Mouse (Mus musculus): Measurements from ENCODE around the gene Rap1gap.

Gene Rap1gap

DNA sequence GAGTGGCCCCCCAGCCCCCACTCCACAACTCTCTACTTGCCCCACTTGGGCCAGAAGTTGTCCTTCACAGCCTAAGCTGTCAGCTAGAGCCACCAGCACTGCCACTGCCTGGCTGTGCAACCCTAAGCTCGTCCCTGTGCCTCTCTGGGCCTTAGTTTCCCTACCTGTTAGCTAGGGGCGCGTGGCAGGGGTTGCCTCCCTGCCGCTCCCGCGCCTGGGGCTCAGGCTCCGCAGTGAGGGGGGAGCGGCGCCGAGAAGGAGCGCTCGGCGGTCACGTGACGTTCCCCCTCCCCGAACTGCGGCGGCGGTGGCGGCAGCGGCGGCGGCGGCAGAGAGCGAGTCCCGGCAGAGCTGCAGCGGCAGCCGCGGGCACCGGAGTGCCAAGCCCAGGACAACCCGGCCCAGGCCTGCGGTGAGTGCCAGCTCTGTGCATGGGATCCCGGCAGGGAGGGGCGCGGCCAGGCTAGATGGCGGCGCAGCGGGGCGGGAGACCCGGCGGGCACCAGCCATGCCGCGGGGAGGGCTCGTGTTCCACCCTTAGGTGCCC is at the start of gene Rap1gap:
Rap1gap (plus strand) TSS at position 294 of the 547 bp plus-strand sequence.
- peak; percentile 22 for DNase-seq (ENCODE audit: low read depth)

DNA sequence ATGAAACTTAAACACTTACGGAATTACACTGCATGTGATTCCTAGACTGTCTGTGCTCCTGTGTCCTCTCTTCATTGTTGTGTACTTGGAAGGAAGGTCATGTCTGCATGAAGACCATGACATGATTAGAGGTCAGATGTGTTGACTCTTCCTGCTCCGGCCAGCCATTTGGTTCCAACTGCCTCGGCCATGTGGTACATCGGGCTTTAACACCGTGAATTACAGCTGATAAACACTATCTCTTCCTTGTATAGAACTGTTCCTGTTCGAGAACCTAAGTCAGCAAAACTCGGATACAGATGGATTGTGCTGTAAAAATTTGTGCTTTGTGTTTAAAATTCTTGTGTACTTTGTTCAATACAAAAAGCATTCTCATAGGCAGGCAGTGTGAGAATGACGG is 41.7 kb upstream of the Rap1gap start:
- no peak for DNase-seq (ENCODE audit: low read depth)

DNA sequence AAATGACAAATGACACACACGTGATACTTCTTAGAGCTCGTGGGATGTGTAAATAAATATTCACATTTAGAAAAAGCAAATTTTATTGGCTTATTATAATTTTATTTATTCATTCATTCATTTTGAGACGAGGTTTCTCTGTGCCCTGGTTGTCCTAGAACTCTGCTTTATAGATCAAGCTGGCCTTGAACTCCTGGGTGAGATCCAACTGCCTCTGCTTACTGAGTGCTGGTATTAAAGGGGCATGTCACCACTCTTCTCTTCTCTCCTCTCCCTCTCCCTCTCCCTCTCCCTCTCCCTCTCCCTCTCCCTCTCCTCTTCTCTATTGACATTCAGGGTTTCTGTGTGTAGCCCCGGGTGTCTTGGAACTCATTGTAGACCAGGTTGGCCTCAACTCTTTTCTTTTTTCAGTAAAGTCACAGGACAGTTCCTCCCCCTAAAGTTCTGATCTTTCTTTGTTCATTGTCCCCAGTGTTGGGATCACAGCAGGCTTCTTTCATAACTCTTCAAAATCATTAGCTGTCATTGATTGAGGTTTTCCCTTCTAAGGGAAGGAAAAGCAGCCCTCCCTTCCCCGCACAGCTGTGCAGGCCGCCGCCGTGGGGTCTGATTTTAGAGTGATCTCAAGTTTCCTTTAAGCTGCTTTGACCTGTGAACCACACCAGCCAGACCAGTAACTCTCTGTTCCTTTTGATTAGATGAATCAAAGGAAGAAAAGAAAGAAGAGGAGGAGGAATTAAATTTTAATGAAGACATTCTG is 36.9 kb upstream of the Rap1gap start:
- DNase-seq (ENCODE audit: low read depth), result no peak

DNA sequence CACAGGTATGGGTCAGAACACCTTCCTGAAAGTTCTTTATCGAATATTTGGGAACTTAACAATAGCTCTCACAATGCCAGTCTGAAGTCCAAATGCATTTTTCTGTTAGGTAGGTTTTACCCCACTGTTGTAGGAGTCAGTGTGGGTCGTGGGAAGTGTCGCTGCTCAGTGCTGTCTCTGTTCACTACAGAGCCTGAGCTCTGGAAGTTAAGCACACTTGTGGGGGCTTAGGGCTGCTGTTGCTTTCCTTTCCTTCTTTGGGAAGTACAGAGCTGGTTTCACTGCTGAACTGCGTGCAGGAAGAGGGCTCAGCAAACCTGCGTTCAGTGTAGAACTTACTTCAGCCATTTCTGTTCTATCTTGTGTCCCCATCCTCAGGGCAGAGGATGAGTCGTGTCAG is 36.1 kb upstream of the Rap1gap start:
- DNase-seq (ENCODE audit: low read depth), result no peak

DNA sequence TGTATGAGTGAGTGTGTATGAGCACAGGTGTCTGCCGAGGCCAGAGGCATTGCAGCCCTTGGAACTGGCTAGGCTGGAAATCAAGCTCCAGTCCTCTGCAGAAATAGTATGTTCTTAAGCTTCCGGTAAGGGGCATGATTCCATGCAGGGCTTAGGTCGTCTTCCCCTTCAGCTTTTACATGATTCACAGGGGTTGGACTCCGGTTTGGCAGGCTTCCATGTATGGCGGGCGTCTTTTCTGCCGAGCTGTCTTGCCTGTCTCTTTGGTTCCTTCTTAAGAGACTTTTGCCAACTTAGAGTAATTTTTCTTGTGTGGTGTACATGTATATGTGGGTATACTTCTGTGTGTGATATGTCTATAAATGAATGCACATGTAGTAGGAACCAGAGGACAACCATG is 35.2 kb upstream of the Rap1gap start:
- DNase-seq (ENCODE audit: low read depth), result no peak

DNA sequence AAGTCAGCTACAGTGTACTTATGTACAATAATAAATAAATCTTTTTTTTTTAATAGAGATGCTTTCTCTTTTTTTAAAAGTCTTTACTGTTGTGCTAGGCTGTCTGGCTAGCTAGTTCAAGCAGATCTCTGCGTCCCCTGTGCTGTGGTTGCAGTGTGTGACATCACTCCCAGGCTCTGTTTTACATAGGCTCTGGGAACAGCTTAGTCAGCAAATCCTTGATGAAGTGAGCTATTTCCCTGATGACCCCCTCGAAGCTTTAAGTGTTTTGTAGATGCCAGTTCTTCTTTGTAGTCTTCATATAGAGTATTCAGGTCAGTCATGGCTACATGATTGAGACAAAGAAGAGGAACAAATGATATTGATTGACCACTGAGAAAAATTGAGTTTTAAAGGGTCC is 34.4 kb upstream of the Rap1gap start:
- no peak for DNase-seq (ENCODE audit: low read depth)

DNA sequence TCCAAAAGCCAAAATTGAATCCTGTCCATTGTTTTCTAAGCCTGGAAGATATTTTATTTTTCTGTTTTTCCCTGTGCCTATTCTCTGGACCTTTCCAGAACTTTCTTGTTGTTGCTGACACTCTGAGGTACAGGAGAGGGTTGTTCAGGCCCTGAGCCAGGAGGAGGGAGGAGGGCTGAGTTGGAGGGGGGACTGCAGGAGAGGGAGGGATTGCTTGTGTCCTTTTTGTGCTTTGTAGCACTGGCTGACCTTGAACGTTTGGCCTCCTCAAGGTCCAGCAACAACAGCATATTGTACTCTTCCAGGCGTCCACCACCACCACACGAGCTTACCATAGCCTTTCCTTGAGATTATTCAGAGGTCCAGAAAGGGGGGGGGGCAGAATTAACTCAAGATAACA is 32.9 kb upstream of the Rap1gap start:
- no peak for DNase-seq (ENCODE audit: low read depth)

DNA sequence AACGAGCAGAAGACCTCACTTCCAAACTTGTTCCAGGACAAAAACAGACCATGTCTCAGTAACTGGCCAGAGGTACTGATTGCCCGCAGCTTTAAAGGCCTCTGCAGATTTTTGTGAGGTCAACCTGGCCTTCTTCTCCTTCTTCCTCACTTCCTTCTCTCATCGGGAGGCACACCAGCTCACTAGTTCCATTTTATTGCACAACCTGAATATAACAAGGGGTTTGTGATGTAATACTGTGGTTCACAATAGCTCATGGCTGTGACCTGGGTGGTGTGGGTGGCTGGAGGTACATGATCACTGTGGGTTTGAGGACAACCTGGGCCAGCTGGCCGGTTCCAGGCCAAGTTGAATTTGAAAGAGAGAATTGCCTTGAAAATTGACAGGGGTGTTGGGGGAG is 31.1 kb upstream of the Rap1gap start:
- DNase-seq (ENCODE audit: low read depth), result no peak

DNA sequence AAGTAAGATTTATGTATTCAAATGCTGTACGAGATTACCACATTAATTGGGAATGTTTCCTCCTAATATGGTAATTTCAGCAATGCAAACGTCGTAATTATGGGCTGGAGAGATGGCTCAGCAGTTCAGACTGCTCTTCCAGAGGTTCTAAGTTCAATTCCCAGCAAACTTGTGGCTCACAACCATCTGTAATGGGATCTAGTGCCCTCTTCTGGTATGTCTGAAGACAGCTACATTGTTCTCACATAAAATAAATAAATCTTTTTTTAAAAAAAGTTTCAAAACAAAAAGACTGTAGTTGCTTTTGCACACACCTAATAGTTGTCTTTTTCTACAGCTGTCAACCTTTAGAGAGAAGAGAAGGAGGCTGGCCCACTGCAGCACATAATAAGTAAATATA is 27.9 kb upstream of the Rap1gap start:
- DNase-seq (ENCODE audit: low read depth), result no peak

DNA sequence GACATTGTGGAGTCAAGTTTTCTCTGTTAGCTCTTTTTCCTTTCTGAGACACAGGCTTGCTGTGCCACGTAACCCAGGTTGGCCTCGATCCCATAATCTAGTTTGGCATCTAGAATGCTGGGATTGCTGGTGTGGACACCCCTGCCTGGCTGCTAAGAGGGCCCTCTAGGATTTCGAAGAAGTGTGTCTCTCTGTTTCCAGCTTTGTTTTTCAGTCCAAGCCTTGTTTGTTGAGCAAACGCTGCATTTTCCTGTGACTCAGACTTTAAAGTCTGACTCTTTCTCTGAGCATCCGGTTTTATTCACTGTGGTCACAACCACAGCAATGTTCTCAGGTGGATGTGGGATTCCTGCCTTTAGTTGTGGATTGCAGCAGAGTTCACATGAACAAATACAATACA is 23.0 kb upstream of the Rap1gap start:
- peak; percentile 40 for DNase-seq (ENCODE audit: low read depth)

DNA sequence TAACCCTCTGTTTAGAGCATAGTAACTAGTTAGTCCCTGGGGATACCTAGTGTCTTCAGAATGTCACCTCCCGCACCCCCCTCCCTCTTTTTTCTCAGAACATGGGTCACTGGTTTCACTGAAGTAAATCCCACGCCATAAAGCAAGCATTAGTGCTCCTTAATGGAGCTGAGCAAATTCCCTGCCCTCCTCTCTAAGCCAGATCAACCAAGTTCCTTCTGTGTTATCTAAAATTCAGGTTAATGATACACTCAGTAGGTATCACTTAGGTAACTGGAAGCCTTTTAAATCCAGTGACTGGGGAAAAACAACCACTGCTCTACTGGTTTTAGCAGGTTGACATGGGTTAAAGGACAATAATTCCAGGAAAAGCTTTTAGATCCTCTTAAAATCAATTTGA is 22.4 kb upstream of the Rap1gap start:
- no peak for DNase-seq (ENCODE audit: low read depth)

DNA sequence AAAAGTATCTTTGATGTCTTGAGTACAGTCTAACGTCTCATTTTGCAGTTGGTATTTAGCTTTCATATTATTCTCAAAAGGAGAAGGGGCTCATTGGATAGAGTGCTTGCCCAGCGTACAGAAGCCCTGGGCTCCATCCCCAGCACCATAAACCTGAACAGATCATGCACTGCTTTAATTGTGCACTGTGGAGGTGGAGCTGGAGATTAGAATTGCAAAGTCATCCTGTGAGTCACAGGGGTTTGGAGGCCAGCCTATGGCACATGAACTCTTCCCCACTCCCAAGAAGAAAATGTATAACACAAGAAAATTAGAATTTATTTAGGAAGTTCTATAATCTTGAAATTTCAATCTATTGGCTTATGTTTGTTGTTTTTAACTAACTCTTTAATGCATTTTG is 21.1 kb upstream of the Rap1gap start:
- DNase-seq (ENCODE audit: low read depth), result no peak

DNA sequence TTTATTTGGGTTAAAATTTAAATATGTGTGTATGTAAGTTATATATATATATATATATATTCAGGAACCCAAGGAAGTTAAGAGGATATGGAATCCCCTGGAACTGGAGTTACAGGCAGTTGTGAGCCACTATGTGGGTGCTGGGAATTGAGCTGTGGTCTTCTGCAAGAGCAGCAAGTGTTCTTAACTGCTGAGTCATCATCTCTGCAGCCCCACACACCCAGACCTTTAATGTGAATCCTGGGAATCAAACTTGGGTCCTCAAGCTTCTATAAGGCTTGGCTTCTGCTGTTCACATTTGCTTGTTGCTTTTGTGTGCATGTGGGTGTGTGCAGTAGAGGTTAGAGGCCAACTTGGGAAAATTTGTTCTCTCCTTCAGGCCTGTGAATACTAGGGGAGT is 18.3 kb upstream of the Rap1gap start:
- DNase-seq (ENCODE audit: low read depth), result no peak

DNA sequence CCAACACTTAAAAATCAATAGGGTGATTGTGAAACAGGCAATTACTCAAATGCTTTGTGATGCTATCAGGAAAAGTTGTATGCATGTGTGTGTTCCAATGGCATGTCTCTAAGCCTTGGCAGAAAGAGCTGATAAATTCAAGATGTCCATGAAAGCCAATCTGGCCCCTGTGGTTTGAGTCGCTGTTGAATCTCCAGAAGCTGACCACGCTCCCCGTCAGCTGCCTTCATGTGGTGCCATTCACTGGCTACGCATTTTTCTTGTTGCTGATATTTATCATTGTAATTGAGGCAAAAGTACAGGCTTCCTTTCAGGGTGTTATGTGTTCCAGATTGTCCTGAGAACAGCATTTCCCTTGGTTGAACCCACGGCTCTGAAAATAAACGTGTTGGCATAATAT is 16.9 kb upstream of the Rap1gap start:
- no peak for DNase-seq (ENCODE audit: low read depth)

DNA sequence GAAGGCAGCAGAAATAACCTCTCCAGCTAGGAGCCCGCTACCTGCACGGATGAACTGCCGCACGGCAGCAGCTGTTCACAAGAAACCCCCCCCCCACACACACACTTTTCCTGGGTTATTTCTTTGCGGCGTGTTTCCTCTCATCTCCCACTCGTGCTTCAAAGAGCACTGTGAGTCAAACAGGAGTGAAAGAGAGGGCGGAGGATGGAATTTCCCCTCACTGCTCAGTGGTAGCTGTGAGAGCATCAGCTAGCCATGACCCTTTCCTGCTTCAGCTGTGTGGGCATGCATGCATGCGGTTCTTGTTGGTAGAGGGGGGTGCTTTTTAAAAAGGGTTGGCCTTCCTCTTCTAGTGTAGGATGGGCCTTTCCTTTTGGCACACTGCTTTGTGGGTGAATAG is 16.3 kb upstream of the Rap1gap start:
- no peak for DNase-seq (ENCODE audit: low read depth)

DNA sequence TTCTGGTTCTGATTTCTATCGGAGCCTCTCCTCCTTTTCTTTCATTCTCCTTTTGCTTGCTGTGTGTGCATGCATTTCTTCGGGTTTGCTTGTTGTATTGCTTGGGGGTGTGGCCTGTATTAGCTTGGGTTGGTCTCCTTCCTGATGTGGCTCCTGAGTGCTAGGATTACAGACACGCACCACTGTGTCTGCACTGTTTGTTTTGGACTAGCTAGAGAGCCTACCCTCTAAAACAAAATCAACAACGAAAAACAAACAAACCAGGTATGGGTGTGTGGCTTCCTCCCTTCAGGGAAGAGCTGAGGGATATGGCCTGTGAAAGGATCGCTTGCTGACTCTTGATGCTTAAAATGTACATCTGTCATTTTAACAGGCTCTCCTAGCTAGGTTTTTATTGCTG is 13.6 kb upstream of the Rap1gap start:
- no peak for DNase-seq (ENCODE audit: low read depth)

DNA sequence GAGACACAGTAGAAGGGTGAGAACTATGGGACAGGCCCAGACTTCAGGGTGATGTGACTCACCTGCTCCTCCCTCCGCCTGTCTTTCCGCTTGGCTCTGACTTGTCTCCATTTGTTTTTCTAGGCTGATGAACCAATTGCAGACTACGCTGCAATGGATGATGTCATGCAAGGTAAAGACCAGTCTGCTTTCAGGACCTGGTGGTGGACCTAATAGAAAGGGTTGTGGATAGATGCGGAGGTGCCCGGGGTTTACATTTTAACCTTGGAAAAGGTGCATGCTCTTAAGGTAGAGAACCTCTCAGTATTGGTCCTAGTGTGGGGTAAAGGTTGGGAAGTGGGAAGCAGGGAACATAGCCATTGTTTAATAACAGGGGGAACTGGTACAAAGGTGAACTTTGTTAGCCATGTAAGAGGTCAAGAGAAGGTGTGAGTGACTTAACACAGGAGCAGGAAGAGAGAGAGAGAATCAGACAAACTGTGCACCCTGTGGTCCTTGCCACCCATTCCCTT is 11.6 kb upstream of the Rap1gap start:
- DNase-seq (ENCODE audit: low read depth), result no peak

DNA sequence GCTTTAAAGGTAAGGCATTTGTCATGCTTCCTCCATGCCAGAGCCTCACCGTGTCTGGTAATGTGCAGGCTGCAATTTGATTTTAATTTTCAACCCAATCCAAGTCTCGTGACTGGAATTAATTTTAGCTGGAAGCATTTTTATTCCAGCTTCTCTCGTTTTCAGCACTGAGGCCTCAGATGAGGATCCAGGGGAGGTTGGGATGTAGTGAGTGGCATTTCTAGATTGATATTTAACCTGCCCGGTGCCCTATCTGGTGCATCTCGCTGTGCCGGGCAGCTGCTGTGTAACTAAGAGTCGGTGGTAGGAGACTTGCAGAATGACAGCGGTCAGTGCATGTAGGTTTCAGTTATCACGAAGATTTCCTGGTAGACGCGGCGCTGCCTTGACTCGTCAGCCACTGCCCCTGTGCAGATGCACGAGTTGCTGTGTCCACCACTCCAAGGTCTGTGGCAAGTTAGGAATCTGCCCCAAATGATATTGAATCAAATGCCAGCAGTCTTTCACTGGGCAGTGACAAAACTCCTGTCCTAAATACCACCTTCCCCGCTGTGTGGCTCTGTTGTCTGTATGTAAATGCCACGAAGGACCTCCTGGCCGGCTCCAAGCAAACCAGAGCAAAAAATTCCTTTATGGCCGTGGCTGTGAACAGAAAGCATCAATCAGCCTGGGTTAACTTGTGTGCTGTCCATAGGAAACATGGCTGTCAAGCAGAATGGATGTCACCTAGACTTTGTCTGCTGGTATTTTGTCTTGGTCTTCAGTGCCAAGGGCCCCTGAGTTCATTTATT is 9.1 kb upstream of the Rap1gap start:
- no peak for DNase-seq (ENCODE audit: low read depth)

DNA sequence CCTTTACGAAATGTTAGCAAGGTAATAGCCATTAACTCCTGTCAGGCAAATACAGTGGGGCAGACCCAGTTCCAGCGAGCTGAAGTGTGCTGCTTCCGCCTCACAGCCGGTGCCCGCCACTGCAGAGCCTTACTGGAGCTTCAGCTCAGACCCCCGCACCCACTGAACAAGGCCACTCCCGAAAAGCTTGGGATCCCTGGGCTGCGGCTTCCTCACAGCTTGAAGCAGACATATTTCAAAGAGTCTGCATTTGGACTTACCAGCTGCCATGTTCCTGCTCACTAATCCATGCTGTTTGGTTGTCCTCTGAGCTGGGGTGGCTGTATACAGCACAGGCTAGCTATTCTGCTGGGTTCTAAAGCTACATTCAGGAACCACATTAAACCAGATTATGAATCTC is 6.9 kb upstream of the Rap1gap start:
- DNase-seq (ENCODE audit: low read depth), result no peak

DNA sequence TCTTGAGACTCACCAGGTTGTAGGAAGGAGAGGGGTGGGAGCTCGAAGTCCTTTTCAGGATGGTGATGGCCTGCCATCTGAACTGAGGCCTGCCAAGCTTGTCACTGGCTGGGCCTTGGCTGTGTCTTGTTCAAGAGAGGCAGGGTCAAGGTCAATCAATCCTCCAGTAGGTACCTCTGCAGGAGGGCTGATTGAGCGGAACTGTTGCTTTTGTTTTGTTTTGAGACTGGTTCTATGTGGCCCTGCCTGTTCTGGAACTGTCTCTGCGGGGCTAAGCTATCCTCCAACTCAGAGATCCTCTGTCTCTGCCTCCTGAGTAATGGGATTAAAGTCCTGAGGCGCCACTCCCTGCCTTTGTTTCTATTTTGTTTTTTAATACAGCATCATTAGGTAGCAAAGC is 5.0 kb upstream of the Rap1gap start:
- no peak for DNase-seq (ENCODE audit: low read depth)

DNA sequence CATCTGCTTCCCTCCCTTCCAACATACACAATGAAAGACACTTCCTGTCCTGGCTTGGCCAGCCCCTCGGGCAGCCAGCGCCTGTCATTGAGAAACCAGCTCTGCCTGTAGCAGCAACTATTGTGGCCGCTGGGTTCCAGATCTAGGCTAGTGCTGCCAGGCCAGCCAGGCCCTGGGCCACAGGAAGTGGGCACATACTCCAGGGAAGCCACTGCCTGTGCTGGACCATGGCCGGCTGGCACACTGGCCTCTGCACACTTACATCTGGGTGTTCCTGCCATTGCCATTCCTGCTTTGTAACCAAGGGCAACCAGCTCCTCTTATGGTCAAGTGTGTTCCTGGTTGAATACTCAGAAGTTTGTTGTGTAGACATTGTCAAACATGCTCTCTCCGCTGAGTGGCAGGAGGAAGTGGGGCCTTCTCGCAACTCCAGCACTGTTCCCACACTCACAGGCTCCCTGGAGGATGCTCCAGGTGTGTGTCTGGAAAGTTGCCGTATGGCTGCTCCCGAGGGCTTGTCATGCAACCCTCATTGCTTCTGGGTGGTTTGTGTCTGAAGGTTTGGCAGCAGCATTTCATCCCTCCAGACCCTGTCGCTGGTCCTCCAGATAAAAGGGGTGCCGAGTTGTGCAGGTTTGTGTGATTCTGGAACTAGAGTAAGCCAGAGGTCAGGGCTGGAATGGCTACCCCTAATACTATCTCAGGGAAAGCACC is 4.0 kb upstream of the Rap1gap start:
- DNase-seq (ENCODE audit: low read depth), result no peak

DNA sequence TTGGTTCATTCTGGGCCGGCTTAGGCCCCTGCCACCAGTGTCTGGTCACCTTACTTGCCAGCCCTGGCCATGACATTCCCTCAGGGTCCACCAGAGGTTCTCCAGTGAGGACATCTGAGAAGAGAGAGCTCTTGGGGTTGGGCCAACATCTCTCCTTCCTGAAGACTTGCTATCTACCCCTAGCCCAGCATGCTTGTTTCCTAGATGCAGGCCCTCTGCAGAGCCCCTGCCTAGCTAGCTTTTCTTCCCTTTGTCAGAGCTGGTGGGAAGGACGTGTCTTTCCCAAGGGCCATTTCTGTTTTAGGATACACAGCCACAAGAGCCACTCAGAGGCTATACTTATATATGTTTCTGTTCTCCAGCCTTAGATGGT is 3.5 kb upstream of the Rap1gap start:
- no peak for DNase-seq (ENCODE audit: low read depth)

DNA sequence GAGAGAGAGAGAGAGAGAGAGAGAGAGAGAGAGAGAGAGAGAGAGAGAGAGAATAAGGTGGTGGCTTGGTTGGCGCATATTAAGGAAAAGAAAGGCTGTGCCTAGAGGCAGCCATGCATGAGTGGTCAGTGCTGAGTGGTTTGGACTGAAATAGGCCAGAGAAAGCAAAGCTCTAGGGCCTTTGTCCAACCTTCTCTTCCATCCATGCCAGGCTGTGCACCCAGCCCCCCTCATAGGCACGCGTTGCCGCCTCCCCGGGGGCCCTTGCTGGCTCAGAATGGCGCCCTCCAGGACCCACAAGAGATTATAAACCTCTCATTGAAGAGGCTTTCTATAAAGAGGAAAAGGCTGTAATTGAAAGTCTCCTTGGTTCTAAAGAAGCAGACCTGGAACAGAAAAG is 3.0 kb upstream of the Rap1gap start:
- no peak for DNase-seq (ENCODE audit: low read depth)

Measured in induced T-regulatory cell, adult 2 months (primary cell).